Mouse (Mus musculus) Patski (cell line): ENCODE measurements at regions not wholly inside any gene's neighbourhood (a gene's known extent, or its start where the extent isn't known, plus 50 kb on each side); places are given as distances from the start of the nearest gene placed in this dataset.

ENCODE experiments used
- ATAC-seq: fragments of 100-300 bp; one replicate; pipeline ENCODE4 v1.8.0; 2021
- CTCF ChIA-PET: fragments of 350-600 bp; sonication (Branson Sonifier 250); formaldehyde crosslinking; loops from one replicate; lab custom pipeline; 2022; ENCODE audit warnings: inconsistent platforms; lab: Charles Lee
- POLR2A ChIA-PET: fragments of 350-600 bp; sonication (Branson Sonifier 250); formaldehyde crosslinking; loops from one replicate; lab custom pipeline; 2022; ENCODE audit warnings: antibody characterized with exemption, inconsistent platforms; lab: Charles Lee
- DNase-seq: peaks from one replicate; pipeline ENCODE4 v3.0.0-alpha.2; 2011; ENCODE audit warnings: low read depth, low spot score
- H3K27me3 ChIP-seq: fragments of 371-371 bp; one replicate; pipeline ENCODE4 v1.5.1; 2021
- CTCF ChIP-seq: fragments of 100-300 bp; IDR thresholded peaks from one replicate; pipeline ENCODE4 v1.5.1; 2021
- in situ Hi-C: fragments of 300-500 bp; cut with MboI; formaldehyde crosslinking; loops from 3 replicates; pipeline ENCODE4 v1.11.1; 2018; ENCODE audit warnings: low pct_unique_long_range_greater_than_20kb, mixed read lengths

GRCm38 (mm10) chr4:131215682-131216081 is 271.5 kb downstream of the Matn1 start:
- no peaks in the 10 kb centered on the region for H3K27me3 ChIP-seq
- ATAC-seq = no peak
- CTCF ChIA-PET = no interaction called here
- POLR2A ChIA-PET = no interaction called here
- no peak for DNase-seq
- no peak for TF ChIP-seq CTCF
- in situ Hi-C loops = no loop called here

- no peak for ATAC-seq
- in situ Hi-C loops = no loop called here
- no peak for TF ChIP-seq CTCF
- no peak for DNase-seq
- ChIA-PET CTCF (no interaction called here), POLR2A (no interaction called here)
- H3K27me3 ChIP-seq = no peaks in the 10 kb centered on the region
These were observed 272.2 kb downstream of the Matn1 start for GRCm38 (mm10) chr4:131216361-131216760.

GRCm38 (mm10) chr4:131217083-131217482 is 272.9 kb downstream of the Matn1 start:
- H3K27me3 ChIP-seq = no peaks in the 10 kb centered on the region
- no peak for ATAC-seq
- POLR2A ChIA-PET = no interaction called here
- TF ChIP-seq CTCF = no peak
- in situ Hi-C loops = no loop called here
- no peak for DNase-seq
- CTCF ChIA-PET = no interaction called here

- H3K27me3 ChIP-seq = no peaks in the 10 kb centered on the region
- CTCF ChIA-PET = no interaction called here
- ATAC-seq = no peak
- DNase-seq = no peak
- POLR2A ChIA-PET = no interaction called here
- in situ Hi-C loops = no loop called here
- TF ChIP-seq CTCF = no peak
These were observed 273.5 kb downstream of the Matn1 start for GRCm38 (mm10) chr4:131217571-131218155.

- ChIA-PET POLR2A (no interaction called here), CTCF (no interaction called here)
- H3K27me3 ChIP-seq = no peaks in the 10 kb centered on the region
- in situ Hi-C loops = no loop called here
- ATAC-seq (no peak), DNase-seq (no peak)
- no peak for TF ChIP-seq CTCF
These were observed 276.8 kb downstream of the Matn1 start for GRCm38 (mm10) chr4:131220966-131221365.

GRCm38 (mm10) chr4:131230361-131230760 is 286.2 kb downstream of the Matn1 start:
- TF ChIP-seq CTCF = no peak
- H3K27me3 ChIP-seq = peaks cover 4% of the 10 kb centered on the region
- CTCF ChIA-PET = no interaction called here
- in situ Hi-C loops = no loop called here
- POLR2A ChIA-PET = no interaction called here
- no peak for ATAC-seq
- DNase-seq = no peak

- peaks cover 4% of the 10 kb centered on the region for H3K27me3 ChIP-seq
- ChIA-PET POLR2A (no interaction called here), CTCF (no interaction called here)
- ATAC-seq (no peak), DNase-seq (no peak)
- in situ Hi-C loops = no loop called here
- no peak for TF ChIP-seq CTCF
These were observed 292.4 kb downstream of the Matn1 start for GRCm38 (mm10) chr4:131236611-131237031.

- DNase-seq (no peak), ATAC-seq (no peak)
- H3K27me3 ChIP-seq = peaks cover 4% of the 10 kb centered on the region
- ChIA-PET CTCF (no interaction called here), POLR2A (no interaction called here)
- in situ Hi-C loops = no loop called here
- TF ChIP-seq CTCF = no peak
These were observed 294.4 kb downstream of the Matn1 start for GRCm38 (mm10) chr4:131238591-131238990.

- no peak for ATAC-seq
These were observed 294.9 kb downstream of the Matn1 start for GRCm38 (mm10) chr4:131239132-131239531.

GRCm38 (mm10) chr4:131240457-131240856 is 296.3 kb downstream of the Matn1 start:
- in situ Hi-C loops = loop anchor here (10.0 kb wide), 1 partner anchor 594 kb away; the partner anchor contains the start of gene Ptpru
- ATAC-seq (no peak), DNase-seq (no peak)
- ChIA-PET POLR2A (no interaction called here), CTCF (no interaction called here)
- TF ChIP-seq CTCF = no peak
- H3K27me3 ChIP-seq = peaks cover 4% of the 10 kb centered on the region

More at GRCm38 (mm10) chr4:131239132-131239531, 294.9 kb downstream of the Matn1 start:
- DNase-seq = no peak
- H3K27me3 ChIP-seq = peaks cover 4% of the 10 kb centered on the region
- TF ChIP-seq CTCF = no peak
- CTCF ChIA-PET = no interaction called here
- POLR2A ChIA-PET = no interaction called here
- in situ Hi-C loops = no loop called here

GRCm38 (mm10) chr4:131242250-131242649 is 298.1 kb downstream of the Matn1 start:
- in situ Hi-C loops = loop anchor here (10.0 kb wide), 1 partner anchor 593 kb away; the partner anchor contains the start of gene Ptpru
- ATAC-seq = no peak
- TF ChIP-seq CTCF = no peak

More at GRCm38 (mm10) chr4:131242250-131242649, 298.1 kb downstream of the Matn1 start:
- DNase-seq = no peak
- ChIA-PET CTCF (no interaction called here), POLR2A (no interaction called here)
- H3K27me3 ChIP-seq = peaks cover 4% of the 10 kb centered on the region
